Mouse (Mus musculus): Measurements from ENCODE around the gene Twistnb. TPM values are rescaled to one million over a fixed set of nuclear protein-coding genes. Genes with fewer than 3 reads are reported as not detected.

The Twistnb gene
- polyA plus RNA-seq, 1 experiment from 2014 or later: 13.8 TPM

DNA sequence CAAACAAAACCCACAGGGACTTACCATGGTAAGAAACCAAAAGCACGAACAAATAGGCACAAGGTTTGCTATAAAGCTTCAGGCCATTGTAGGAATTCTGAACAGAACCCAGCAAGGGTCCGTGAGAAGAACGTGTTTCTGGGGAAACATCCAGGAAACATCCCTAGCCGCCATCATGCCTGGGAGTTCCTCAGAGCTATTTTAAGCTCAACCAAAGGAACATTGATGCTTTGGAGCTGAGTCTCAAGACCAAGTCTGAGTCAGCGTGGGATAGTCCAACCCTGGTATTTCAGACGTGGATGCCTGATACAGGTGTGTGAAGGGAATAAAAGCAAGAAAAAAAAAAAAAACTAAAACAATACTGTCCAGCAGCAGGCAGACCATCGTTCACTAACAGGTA lies 26.0 kb downstream of the Twistnb start:
- Histone ChIP-seq H3K36me3 (ENCODE audit: inconsistent target) (no peaks in the 10 kb centered on the region), H3K4me3 (ENCODE audit: inconsistent target) (no peak overlapping the region), H3K79me2 (ENCODE audit: inconsistent target) (no peaks in the 10 kb centered on the region), H3K27ac (no peak overlapping the region)
- WGBS (ENCODE audit: missing documents): 84% methylated on average over 7 of the region's 7 CpGs

GRCm38 (mm10) chr12:33456242-33456641 lies 26.8 kb downstream of the Twistnb start:
- no peak overlapping the region for H3K27ac ChIP-seq
- WGBS (ENCODE audit: missing documents): 48% methylated on average over 5 of the region's 5 CpGs
- no peak overlapping the region for H3K4me3 ChIP-seq (ENCODE audit: inconsistent target)
- H3K36me3 ChIP-seq (ENCODE audit: inconsistent target): no peaks in the 10 kb centered on the region
- H3K79me2 ChIP-seq (ENCODE audit: inconsistent target): no peaks in the 10 kb centered on the region

DNA sequence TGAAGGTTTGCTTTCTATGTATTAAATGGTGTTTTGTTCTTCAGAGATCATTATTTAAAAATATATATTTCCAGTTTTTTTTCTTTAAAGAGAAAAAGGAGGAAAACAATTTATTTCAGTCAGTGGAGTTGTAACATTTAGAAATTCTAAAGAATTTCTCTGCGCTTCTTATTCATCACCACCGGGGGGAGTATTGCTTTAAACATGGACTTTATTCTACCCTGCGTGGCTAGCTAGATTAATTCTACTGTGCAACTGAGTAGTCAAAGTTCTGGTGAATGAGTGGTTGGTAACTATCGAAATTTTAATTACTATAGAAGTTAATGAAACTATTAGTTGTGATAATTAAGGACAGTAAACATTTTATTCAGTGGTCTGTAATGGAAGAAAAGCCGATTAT lies 51.5 kb downstream of the Twistnb start:
- Histone ChIP-seq H3K27ac (no peak overlapping the region), H3K36me3 (ENCODE audit: inconsistent target) (no peaks in the 10 kb centered on the region), H3K4me3 (ENCODE audit: inconsistent target) (no peak overlapping the region), H3K79me2 (ENCODE audit: inconsistent target) (no peaks in the 10 kb centered on the region)
- 29% methylated on average over 5 of the region's 5 CpGs for WGBS (ENCODE audit: missing documents)

DNA sequence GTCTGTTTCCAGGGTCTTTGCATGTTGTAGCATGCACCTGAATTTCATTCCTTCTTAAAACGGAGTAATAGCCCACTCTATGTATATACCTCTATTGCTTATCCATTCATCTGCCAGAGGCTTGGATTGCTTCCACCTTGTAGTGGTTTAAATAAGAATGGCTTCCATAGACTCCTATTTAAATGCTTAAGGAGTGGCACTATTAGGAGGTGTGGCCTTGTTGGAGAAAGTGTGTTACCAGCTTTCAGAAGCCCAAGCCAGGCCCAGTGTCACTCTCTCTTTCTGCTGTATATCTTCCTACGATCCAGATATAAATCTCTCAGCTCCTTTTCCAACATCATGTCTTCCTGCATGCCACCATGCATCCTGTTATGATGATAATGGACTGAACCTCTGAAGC lies 53.5 kb downstream of the Twistnb start:
- 85% methylated on average over 2 of the region's 2 CpGs for WGBS (ENCODE audit: missing documents)
- Histone ChIP-seq H3K27ac (no peak overlapping the region), H3K36me3 (ENCODE audit: inconsistent target) (no peaks in the 10 kb centered on the region), H3K4me3 (ENCODE audit: inconsistent target) (no peak overlapping the region), H3K79me2 (ENCODE audit: inconsistent target) (no peaks in the 10 kb centered on the region)

Other genes with a start within 250 kb of the Twistnb start
- gene Efcab10, start 34.8 kb upstream of the Twistnb start, polyA plus RNA-seq (2018): not detected in 3 replicates